16 mouse cellular contexts compared by ENCODE assay signal in genomic region chr6:54401503-54401902, GRCm38 (mm10). TPM values are rescaled to one million over a fixed set of nuclear protein-coding genes. Genes with fewer than 3 reads are reported as not detected.
"Had no signal": no experiment of that assay in that cellular context is flagged by ENCODE, and none has a peak within 500 bp of the region (broad histone marks: within the 10 kb centered on the region; RNA-seq: fewer than 3 reads in every experiment).

No protein-coding gene starts in this region.

- H3K36me3 ChIP-seq: neural tube, embryonic 13.5 days; neural tube, embryonic 15.5 days; stomach, embryonic 15.5 days had no signal

- H3K27me3 ChIP-seq: neural tube, embryonic 13.5 days; neural tube, embryonic 15.5 days; stomach, embryonic 15.5 days had no signal

- H3K4me3 ChIP-seq: neural tube, embryonic 13.5 days; neural tube, embryonic 15.5 days; stomach, embryonic 15.5 days had no signal

- H3K9me3 ChIP-seq: neural tube, embryonic 13.5 days; neural tube, embryonic 15.5 days; stomach, embryonic 15.5 days had no signal

- H3K4me1 ChIP-seq: neural tube, embryonic 15.5 days; stomach, embryonic 15.5 days had no signal

- DNase-seq: retina, postnatal 1 day; right cerebral cortex, adult 18-20 months; right cerebral cortex, postnatal 14 days; right cerebral cortex, postnatal 25 days; right cerebral cortex, postnatal 4 days; spleen, adult 18-20 months; thymus, adult 18-20 months; thymus, adult 2 months; thymus, postnatal 14 days; thymus, postnatal 25 days; thymus, postnatal 36 days; thymus, postnatal 4 days had no signal

- H3K27ac ChIP-seq: neural tube, embryonic 13.5 days; neural tube, embryonic 15.5 days; stomach, embryonic 15.5 days had no signal

- H3K4me2 ChIP-seq: neural tube, embryonic 13.5 days; neural tube, embryonic 15.5 days; stomach, embryonic 15.5 days had no signal

- H3K9ac ChIP-seq: neural tube, embryonic 13.5 days; neural tube, embryonic 15.5 days; stomach, embryonic 15.5 days had no signal

RNA-seq across cellular contexts. Expression of gene Wipf3, which starts 27.9 kb away (rescaled TPM):
- total RNA-seq: neutrophil, adult 5-6 weeks had no signal
